In genomic region chr5:146231655-146231996, GRCm38 (mm10) we compare ENCODE assay signal across 8 mouse cellular contexts. TPM values are rescaled to one million over a fixed set of nuclear protein-coding genes. Genes with fewer than 3 reads are reported as not detected.
DNase-seq lines count a peak whose midpoint lies in the region; ATAC-seq lines count a peak whose summit lies in the region.

No protein-coding gene starts in this region.

- peak overlapping the region; percentile 95 for H3K27ac ChIP-seq in forebrain, embryonic 10.5 days
- H3K27ac ChIP-seq in intestine, embryonic 14.5 days (ENCODE audit: low read depth), result peak overlapping the region; percentile 88; the same call in 1 of the 2 replicates
- H3K27ac ChIP-seq in lung, embryonic 15.5 days, result peak overlapping the region; percentile 97

- ATAC-seq in activated CD4-positive, CD25-positive, alpha-beta regulatory T cell, adult 4 months, result peak; percentile 18
- ATAC-seq in intestine, embryonic 14.5 days (replicated peaks; ENCODE audit: low FRiP score, low TSS enrichment, low read depth), result no peak; the same call in 1 of the 2 replicates
- ATAC-seq in lung, embryonic 15.5 days (ENCODE audit: borderline replicate concordance, extremely low read depth, low FRiP score, low TSS enrichment), result peak; percentile 34

- no peaks in the 10 kb centered on the region for H3K27me3 ChIP-seq in forebrain, embryonic 10.5 days (ENCODE audit: poor library complexity, severe bottlenecking)
- no peaks in the 10 kb centered on the region for H3K27me3 ChIP-seq in intestine, embryonic 14.5 days (replicated peaks; ENCODE audit: control insufficient read depth, insufficient read depth, low read length)
- no peaks in the 10 kb centered on the region for H3K27me3 ChIP-seq in lung, embryonic 15.5 days

- peak; percentile 18 to 55 for DNase-seq in left cerebral cortex, postnatal 10 days (ENCODE audit: extremely low spot score in 1 of 2, low spot score in 2 of 2)
- no peak for DNase-seq in left cerebral cortex, postnatal 14 days (ENCODE audit: low spot score in 2 of 2)
- peak; percentile 31 for DNase-seq in forebrain, embryonic 10.5 days (ENCODE audit: extremely low spot score, low spot score)
- peak; percentile 79 for DNase-seq in intestine, embryonic 14.5 days (ENCODE audit: low spot score)
- DNase-seq in right cerebral cortex, adult 2 months (ENCODE audit: low spot score in 2 of 2), result peak; percentile 36 to 48
- DNase-seq in retina, embryonic 14.5 days (ENCODE audit: low spot score), result no peak

- H3K36me3 ChIP-seq in forebrain, embryonic 10.5 days (replicated peaks), result no peaks in the 10 kb centered on the region
- no peaks in the 10 kb centered on the region; the same call in 1 of the 2 replicates for H3K36me3 ChIP-seq in intestine, embryonic 14.5 days (ENCODE audit: control insufficient read depth, insufficient read depth, low read length)
- H3K36me3 ChIP-seq in lung, embryonic 15.5 days, result no peaks in the 10 kb centered on the region

- under 1% methylated on average over 19 of the region's 19 CpGs for WGBS in forebrain, embryonic 10.5 days
- 0% methylated on average over 19 of the region's 19 CpGs for WGBS in intestine, embryonic 14.5 days
- WGBS in lung, embryonic 15.5 days, result 0% methylated on average over 19 of the region's 19 CpGs

- peak overlapping the region; percentile 59 for H3K4me2 ChIP-seq in intestine, embryonic 14.5 days (ENCODE audit: low read length)
- peak overlapping the region; percentile 63 for H3K4me2 ChIP-seq in lung, embryonic 15.5 days

- H3K9ac ChIP-seq in intestine, embryonic 14.5 days (ENCODE audit: low read length), result peak overlapping the region; percentile 83
- H3K9ac ChIP-seq in lung, embryonic 15.5 days, result peak overlapping the region; percentile 88

- H3K4me3 ChIP-seq in forebrain, embryonic 10.5 days, result peak overlapping the region; percentile 90
- H3K4me3 ChIP-seq in intestine, embryonic 14.5 days (ENCODE audit: low read depth, low read length), result peak overlapping the region; percentile 83
- peak overlapping the region; percentile 86 for H3K4me3 ChIP-seq in lung, embryonic 15.5 days

- peaks cover 23% of the 10 kb centered on the region for H3K4me1 ChIP-seq in forebrain, embryonic 10.5 days
- H3K4me1 ChIP-seq in intestine, embryonic 14.5 days (replicated peaks; ENCODE audit: control insufficient read depth, insufficient read depth, low read length), result peaks cover 8% of the 10 kb centered on the region; the same call in 1 of the 2 replicates
- peaks cover 15% of the 10 kb centered on the region for H3K4me1 ChIP-seq in lung, embryonic 15.5 days

- intact Hi-C loops in left cerebral cortex, postnatal 10 days (cut with DNase I), result loop anchor here (5.0 kb wide), 1 partner anchor 41 kb away; no protein-coding TSS in a partner anchor
- intact Hi-C loops in left cerebral cortex, postnatal 14 days (cut with DNase I), result no loop called here

- no peaks in the 10 kb centered on the region for H3K9me3 ChIP-seq in forebrain, embryonic 10.5 days
- no peaks in the 10 kb centered on the region for H3K9me3 ChIP-seq in intestine, embryonic 14.5 days (ENCODE audit: control insufficient read depth, low read length)
- H3K9me3 ChIP-seq in lung, embryonic 15.5 days, result no peaks in the 10 kb centered on the region

RNA-seq across cellular contexts. Expression of gene Cdk8, which starts 0.6 kb away (rescaled TPM):
- total RNA-seq in left cerebral cortex, postnatal 10 days (2021), result 10 to 100 TPM; 45.8 to 49.5 TPM
- 10 to 100 TPM; 42.2 to 45.8 TPM for total RNA-seq in left cerebral cortex, postnatal 14 days (2021)
- polyA plus RNA-seq in activated CD4-positive, CD25-positive, alpha-beta regulatory T cell, adult 4 months (2017; shearing (Covaris generic)), result 10 to 100 TPM; 12.5 to 19.0 TPM
- 21.8 and 22.6 TPM in 2 replicates for polyA plus RNA-seq in forebrain, embryonic 10.5 days (2016; fragmentation: Nextera tagmentation; extraction: Ambion mirVana)
- polyA plus RNA-seq in intestine, embryonic 14.5 days (2014; fragmentation: Nextera tagmentation; extraction: Ambion mirVana), result 28.9 and 35.1 TPM in 2 replicates
- polyA plus RNA-seq in lung, embryonic 15.5 days (2015; fragmentation: Nextera tagmentation; extraction: Ambion mirVana), result 15.3 and 16.8 TPM in 2 replicates

RNA-seq across cellular contexts. Expression of gene Rnf6, which starts 10.3 kb away (rescaled TPM):
- total RNA-seq in left cerebral cortex, postnatal 10 days (2021), result 10 to 100 TPM; 39.3 to 39.9 TPM
- 10 to 100 TPM; 51.5 to 55.7 TPM for total RNA-seq in left cerebral cortex, postnatal 14 days (2021)
- polyA plus RNA-seq in activated CD4-positive, CD25-positive, alpha-beta regulatory T cell, adult 4 months (2017; shearing (Covaris generic)), result 10 to 100 TPM; 81.0 to 81.9 TPM
- polyA plus RNA-seq in forebrain, embryonic 10.5 days (2016; fragmentation: Nextera tagmentation; extraction: Ambion mirVana), result 25.9 and 27.7 TPM in 2 replicates
- polyA plus RNA-seq in intestine, embryonic 14.5 days (2014; fragmentation: Nextera tagmentation; extraction: Ambion mirVana), result 38.8 and 39.9 TPM in 2 replicates
- polyA plus RNA-seq in lung, embryonic 15.5 days (2015; fragmentation: Nextera tagmentation; extraction: Ambion mirVana), result 42.4 and 51.7 TPM in 2 replicates

RNA-seq across cellular contexts. Expression of gene 1700001J03Rik, which starts 46.5 kb away (rescaled TPM):
- under 1 TPM in 1 of 2 experiments, not detected in 1; 0.47 TPM for total RNA-seq in left cerebral cortex, postnatal 10 days (2021)
- 1 to 10 TPM in 1 of 2 experiments, under 1 TPM in 1; 0.44 to 1.1 TPM for total RNA-seq in left cerebral cortex, postnatal 14 days (2021)
- under 1 TPM; 0.44 to 0.93 TPM for polyA plus RNA-seq in activated CD4-positive, CD25-positive, alpha-beta regulatory T cell, adult 4 months (2017; shearing (Covaris generic))
- not detected in 2 replicates for polyA plus RNA-seq in forebrain, embryonic 10.5 days (2016; fragmentation: Nextera tagmentation; extraction: Ambion mirVana)
- polyA plus RNA-seq in intestine, embryonic 14.5 days (2014; fragmentation: Nextera tagmentation; extraction: Ambion mirVana), result not detected in 2 replicates
- polyA plus RNA-seq in lung, embryonic 15.5 days (2015; fragmentation: Nextera tagmentation; extraction: Ambion mirVana), result not detected in 2 replicates

Comparison
In these comparisons a context has a peak if more than half of its experiments do, and no peak if none do; other contexts are left out.
1. DNase-seq: peak in left cerebral cortex, postnatal 10 days (2 of 2), forebrain, embryonic 10.5 days (single experiment), intestine, embryonic 14.5 days (single experiment) and right cerebral cortex, adult 2 months (2 of 2); none in left cerebral cortex, postnatal 14 days (0 of 2) and retina, embryonic 14.5 days (single experiment).
2. Peak in every context shown above with its lines, with median percentiles within 50 percentile points of each other: H3K27ac ChIP-seq and H3K4me3 ChIP-seq.